Mouse (Mus musculus) gastrocnemius, postnatal 10 days (tissue): ENCODE data around the gene D130043K22Rik. TPM values are rescaled to one million over a fixed set of nuclear protein-coding genes. Genes with fewer than 3 reads are reported as not detected.

Source experiments
- DNase-seq: peaks from one replicate; pipeline ENCODE4 v3.0.0; 2021; ENCODE audit warnings: mixed read lengths
- long read RNA-seq, 2 experiments: library from polyadenylated mRNA; stranded (forward); transcript quantifications; one replicate each; pipeline ENCODE4 v2.0.0; 2021
- total RNA-seq, 2 experiments: library from RNA; stranded (reverse); gene quantifications; 2 replicates each; pipeline ENCODE4 v1.2.3; 2021

Gene D130043K22Rik
- under 1 TPM; 0.05 to 0.07 TPM for total RNA-seq
- long read RNA-seq, experiment 1, result 0 reads
- long read RNA-seq, experiment 2, result 0 reads

GRCm38 (mm10) chr13:24844983-24845955 is at the start of gene D130043K22Rik:
D130043K22Rik (plus strand) TSS chr13:24845135.
- peak; percentile 16 for DNase-seq

DNA sequence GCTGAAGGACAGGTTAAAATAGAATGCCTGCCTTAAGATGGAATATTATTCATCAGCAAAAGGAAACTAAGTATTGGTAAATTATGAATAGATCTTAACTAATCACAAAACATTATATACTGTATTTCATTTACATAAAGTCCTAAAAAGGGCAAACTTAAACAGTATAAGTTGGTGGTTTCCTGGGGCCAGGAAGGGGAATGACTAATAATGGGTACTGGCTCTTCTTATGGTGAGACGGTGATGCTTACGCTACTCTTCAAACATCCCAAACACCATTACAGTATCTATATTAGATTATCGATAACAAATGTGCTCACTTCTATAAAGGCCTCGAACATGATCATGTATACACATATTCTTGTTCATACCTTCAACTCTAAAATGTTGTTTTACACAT is 46.2 kb upstream of the D130043K22Rik start:
- DNase-seq, result no peak

DNA sequence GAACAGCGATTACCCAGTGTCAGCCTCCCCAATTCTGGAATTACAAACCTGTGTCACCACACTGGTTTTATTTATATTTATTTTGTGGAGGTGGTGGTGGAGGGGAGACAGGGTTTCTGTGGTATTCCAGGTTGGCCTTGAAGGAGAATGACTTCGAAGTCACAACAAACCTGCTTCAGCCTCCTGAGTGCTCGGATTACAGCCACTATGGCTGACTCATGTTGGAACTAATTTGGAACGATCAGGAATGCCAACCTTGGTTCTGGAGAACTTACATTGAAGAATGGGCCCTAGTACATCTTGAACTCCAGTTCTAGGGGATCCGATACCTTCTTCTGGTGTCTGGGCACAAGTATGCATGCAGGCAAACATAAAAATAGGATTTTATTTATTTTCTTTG is 45.6 kb upstream of the D130043K22Rik start:
- no peak for DNase-seq

DNA sequence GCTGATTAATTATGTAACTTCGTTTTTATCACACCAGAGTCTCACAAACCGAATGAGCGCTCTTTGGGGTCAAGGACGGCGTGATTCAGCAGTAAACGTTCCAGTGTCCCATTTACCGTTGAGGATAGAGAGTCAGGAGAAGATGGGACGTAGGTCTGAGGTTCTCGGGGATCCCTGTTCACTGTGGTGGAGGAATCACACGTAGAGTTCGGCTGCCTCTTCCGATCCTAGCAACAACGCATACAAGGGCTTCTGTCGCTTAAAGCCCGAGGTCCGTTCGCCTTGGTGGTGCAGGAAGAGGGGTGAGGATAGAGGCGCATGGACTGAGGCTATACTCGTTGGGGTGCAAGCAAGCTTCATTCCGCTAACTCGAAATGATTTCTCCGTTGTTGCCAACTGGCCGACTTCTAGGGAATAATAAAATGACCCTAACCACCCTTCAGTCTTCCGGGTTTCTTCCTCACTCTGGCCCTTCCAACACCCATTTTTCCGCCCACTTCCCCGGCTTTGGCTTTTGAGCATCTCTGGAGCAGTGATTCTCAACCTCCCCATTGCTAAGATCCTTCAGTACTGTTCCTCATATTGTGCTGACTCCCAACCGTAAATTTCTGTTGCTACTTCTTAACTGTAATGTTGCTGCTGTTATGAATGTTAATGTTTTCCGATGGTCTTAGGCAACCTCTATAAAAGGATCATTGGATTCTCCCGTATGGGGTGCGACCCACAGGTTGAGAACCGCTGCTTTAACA is 44.8 kb upstream of the D130043K22Rik start:
- DNase-seq, result peak; percentile 31

GRCm38 (mm10) chr13:24800674-24801307 is 44.1 kb upstream of the D130043K22Rik start:
- DNase-seq, result peak; percentile 91

DNA sequence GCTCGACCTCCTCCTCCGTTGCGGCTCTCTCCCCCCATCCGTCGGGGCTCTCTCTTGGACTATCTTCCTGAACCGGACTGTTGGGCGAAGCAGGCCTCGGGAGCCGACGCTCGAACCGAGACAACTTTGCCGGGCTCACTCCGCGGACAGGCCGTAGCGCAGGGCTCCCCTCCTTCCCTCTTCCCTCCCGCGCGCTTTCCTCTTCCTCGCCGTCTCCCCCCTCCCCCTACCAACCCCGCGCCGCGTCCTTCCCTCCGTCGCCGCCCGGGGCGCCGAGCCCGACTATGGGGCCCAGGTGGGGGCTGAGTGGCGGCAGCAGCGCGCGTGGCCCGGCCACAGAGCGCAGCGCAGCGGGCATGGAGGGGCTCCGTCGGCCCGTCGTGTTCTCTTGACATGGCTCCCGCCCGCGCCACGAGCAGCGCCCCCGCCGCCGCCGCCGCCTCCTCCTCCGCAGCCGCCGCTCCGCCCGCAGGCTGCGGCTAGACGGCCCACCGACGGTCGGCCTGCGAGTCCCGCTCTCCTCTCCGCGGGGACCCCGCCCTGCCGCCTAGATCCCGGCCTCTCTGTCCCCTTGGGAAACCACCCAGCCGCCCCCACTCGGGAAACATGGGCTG is 43.5 kb upstream of the D130043K22Rik start, which contains the start of gene BC005537:
Gene BC005537 (plus strand): TSS at position 350 of the 614 bp plus-strand sequence.
- DNase-seq, result peak; percentile 69

- DNase-seq, result peak; percentile 18
Observed at GRCm38 (mm10) chr13:24802131-24802691, 42.7 kb upstream of the D130043K22Rik start.

DNA sequence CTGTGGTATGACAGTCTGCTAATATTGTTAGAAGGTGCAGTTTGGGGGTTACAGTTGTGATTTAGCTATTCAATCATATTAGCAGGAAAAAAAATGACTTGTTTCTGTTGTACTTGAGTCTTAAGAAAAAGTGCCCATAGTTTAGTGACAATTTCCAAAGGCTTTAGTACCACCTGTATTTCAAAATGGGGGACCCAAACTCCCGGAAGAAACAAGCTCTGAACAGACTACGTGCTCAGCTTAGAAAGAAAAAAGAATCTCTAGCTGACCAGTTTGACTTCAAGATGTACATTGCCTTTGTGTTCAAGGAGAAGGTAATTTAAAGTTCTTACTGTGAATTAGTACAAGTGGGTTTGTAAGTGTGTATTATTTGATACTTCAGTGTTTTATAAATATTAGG is 41.7 kb upstream of the D130043K22Rik start:
- DNase-seq, result no peak

DNA sequence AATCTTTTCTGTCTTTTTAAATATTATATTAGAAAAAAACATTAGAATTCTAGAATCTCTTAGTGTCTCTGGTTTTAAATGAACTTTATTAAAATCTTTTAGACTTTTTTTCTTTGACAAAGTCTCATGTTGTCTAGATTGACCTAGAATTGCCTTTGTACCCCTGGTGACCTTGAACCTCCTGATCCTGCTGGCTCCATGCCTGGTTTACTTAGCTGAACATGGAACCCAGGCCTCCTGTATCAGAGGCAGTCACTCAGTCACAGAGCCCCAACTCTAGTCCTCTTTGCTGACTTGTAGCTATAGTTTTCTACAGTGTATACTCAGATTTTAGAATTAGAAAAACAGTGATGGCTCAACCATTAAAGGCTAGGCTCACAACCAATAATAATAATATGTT is 38.9 kb upstream of the D130043K22Rik start:
- DNase-seq, result no peak

GRCm38 (mm10) chr13:24812521-24812920 is 32.4 kb upstream of the D130043K22Rik start:
- no peak for DNase-seq

- DNase-seq, result no peak
Observed at GRCm38 (mm10) chr13:24814616-24815015, 30.3 kb upstream of the D130043K22Rik start.

GRCm38 (mm10) chr13:24816125-24817092 is 28.5 kb upstream of the D130043K22Rik start:
- no peak for DNase-seq

- no peak for DNase-seq
Observed at GRCm38 (mm10) chr13:24819931-24820330, 25.0 kb upstream of the D130043K22Rik start.

DNA sequence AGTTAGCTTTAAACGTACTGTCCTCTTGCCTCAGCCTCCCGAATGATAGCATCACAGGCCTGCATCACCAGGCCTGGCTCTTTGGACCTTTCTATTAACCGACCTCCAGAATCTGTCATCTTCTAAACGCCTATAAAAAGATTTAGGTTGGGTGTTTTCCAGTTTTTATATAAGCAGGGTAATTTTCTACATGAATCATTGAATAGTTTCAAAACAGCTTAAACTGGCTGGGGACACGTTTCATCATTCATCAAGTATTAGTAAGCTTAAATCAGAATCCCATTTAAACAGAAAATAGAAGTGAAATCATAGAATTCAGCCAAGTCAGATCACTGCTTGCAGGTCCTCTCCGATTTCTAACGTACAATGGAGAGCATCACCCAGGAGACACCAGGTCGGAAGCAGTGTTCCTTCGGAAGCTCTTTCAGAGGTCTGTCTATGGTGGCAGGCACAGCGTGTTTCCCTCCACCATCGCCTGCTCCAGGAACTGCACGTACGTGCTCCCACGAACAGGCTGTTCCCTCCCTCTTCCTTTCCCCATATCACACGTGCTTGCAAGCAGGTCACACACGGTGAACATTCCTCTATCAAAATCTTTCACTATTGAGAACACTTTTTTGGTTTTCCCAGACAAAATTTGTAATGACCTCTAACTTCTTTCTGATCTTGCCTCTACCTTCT is 22.1 kb upstream of the D130043K22Rik start:
- no peak for DNase-seq

GRCm38 (mm10) chr13:24824647-24825046 is 20.3 kb upstream of the D130043K22Rik start:
- no peak for DNase-seq

GRCm38 (mm10) chr13:24825587-24825986 is 19.3 kb upstream of the D130043K22Rik start:
- no peak for DNase-seq

- no peak for DNase-seq
Observed at GRCm38 (mm10) chr13:24826116-24826515, 18.8 kb upstream of the D130043K22Rik start.

DNA sequence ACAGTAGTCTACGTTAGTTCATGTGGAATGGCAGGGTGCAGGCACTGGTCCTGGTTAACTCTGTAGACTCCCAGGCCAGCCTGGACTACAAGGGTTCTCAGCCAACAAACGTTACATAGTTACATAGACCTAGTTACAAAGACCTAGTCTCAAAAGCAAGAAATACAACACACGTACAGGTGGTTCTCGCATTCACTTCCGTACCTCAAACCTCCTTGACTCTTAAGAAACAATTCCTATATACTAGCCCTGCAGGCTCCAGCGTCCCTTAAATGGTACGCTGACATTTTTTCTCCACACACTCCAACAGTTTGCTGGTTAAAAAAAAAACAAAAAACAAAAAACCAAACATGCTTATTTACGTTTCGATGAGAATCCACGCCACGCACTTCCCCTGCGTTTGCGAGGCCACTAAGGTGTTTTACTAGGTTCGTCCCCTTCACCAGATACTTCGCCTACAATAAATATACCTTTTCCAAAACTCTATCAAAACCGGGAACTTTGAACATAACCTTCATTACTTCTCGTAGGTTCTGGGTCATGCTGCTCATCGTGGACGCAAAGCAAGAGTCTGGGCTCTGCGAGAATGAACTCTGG is 14.1 kb upstream of the D130043K22Rik start:
- DNase-seq, result no peak
